Mouse (Mus musculus): ENCODE results near the gene Frk.
"Not testable (repeated sequence)": the region's sequence is repeated elsewhere in the genome, so short reads cannot be mapped to it uniquely, and the experiment has no call there.

The Frk gene

DNA sequence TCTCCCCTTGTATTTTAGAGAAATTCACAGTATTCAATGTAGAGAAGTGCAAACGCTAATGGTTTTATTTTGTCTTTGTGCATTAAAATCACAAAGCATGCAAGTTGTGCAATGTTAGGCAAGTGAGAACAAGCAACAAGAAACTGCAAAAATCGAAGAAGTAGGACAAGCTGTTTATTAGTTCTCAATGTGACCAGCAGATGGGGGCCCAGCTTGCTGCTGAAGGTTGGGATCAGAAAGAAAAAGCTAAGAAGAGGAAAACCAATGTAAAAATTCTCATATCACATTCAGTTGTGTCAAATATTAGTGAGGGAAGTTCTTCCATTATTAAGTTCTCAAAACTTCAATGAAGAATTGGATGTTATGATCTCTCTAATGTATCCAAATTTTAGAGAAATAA is 134.0 kb downstream of the Frk start:
- no peak for DNase-seq (ENCODE audit: low spot score)

DNA sequence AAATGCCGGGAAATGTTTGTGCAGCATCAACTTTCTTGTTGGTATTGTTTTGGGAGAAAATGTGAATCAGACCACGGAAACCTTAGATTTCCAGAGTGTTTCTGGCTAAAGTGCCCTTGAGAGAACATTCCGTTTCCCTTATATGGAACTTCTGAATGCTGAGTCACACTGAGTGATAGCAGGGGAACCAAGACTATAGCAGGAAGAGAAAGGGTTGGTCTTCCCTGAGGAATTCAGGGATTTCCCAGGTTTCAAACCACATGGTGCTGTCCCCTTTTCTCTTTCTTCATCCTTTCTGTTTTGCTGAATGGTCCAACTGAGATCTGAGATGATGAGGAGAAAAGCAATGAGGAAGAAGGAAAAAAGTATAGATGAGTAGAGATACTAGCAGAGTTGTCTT is 135.3 kb downstream of the Frk start:
- DNase-seq (ENCODE audit: low spot score) = no peak

DNA sequence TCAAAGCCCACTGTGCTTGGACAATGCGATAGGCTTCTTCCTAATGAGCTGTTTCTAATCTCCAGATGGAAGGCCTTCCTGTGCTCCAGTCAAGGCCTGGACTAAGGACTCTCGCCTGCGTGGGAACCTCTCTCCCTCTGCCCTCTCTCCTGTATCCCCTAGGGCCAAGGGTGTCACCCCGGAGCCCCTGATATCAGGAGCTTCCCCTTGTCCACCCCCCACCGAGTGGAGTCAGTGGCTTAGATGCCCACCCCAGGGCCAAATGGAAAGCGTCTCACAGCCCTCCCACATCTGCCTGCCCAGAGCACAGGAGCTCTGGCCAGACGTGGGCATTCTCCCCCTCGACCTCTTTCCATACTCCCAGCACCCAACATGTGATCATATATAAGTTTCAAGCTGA is 137.3 kb downstream of the Frk start:
- DNase-seq (ENCODE audit: low spot score) = not testable (repeated sequence)

DNA sequence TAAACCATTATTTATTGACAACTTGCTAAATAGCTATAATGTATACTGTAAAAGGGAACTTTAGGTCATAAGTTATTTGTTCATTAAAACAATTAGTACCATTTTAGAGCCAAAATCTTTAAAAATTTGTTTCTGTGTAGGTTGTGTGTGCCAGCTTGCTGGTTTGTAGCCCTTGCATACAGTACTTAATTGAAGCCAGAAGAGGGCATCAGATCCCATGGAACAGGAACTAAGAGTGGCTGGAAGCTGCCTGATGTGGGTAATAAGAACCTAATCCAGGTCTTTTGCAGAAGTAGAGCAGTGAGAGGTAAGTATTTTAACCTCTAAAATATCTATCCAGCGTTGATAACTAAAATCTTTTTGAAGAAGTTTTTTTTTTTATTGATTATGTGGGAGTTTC is 155.0 kb downstream of the Frk start:
- DNase-seq (ENCODE audit: low spot score) = no peak

Data from layer of hippocampus, adult 11-12 months (tissue).